Mouse (Mus musculus): Measurements from ENCODE around the gene Btf3. TPM values are rescaled to one million over a fixed set of nuclear protein-coding genes. Genes with fewer than 3 reads are reported as not detected.
A peak's percentile ranks its signal among the peaks of the same experiment; 100 is the strongest.

Gene Btf3
- polyA plus RNA-seq, 1 experiment from 2014 or later: 461 TPM

- no peak overlapping the region for H3K27ac ChIP-seq (ENCODE audit: low read length)
- H3K36me3 ChIP-seq (ENCODE audit: control insufficient read depth, insufficient read depth, low read length): peaks cover 34% of the 10 kb centered on the region
- no peaks in the 10 kb centered on the region for H3K27me3 ChIP-seq (ENCODE audit: control insufficient read depth, insufficient read depth, low read depth, low read length)
- no peak overlapping the region for H3K4me2 ChIP-seq (ENCODE audit: low read length)
- H3K9me3 ChIP-seq (replicated peaks; ENCODE audit: control insufficient read depth, low read length, poor library complexity, severe bottlenecking): no peaks in the 10 kb centered on the region
- ATAC-seq: no peak
- WGBS: 89% methylated on average over 4 of the region's 4 CpGs
- no peaks in the 10 kb centered on the region for H3K4me1 ChIP-seq (ENCODE audit: control insufficient read depth, insufficient read depth, low read length)
- H3K9ac ChIP-seq (ENCODE audit: low read depth, low read length): no peak overlapping the region
- no peak overlapping the region for H3K4me3 ChIP-seq (ENCODE audit: low read depth, low read length)
These were observed 41.2 kb downstream of the Btf3 start for GRCm38 (mm10) chr13:98275646-98276045.

DNA sequence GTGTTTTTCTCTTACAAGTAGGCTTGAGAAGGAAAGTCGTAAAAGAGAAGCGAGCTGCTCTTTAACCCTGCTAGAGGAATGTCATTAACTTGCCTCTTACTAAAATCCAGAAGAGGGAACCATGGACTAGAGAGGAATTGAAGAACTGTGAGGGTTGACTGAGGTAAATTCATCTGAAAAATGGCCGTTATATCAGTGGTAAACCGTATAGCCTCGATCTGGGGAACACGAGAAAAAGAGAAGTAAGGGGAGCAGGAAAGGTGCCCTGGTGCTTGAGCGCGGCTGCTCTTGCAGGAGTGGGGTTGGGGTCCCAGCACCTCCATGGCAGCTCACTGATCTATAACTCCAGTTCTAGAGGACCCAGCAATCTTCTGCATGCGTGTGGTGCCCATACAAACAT, 42.8 kb downstream of the Btf3 start:
- H3K4me3 ChIP-seq (ENCODE audit: low read depth, low read length): no peak overlapping the region
- H3K36me3 ChIP-seq (ENCODE audit: control insufficient read depth, insufficient read depth, low read length): peaks cover 37% of the 10 kb centered on the region
- no peak overlapping the region for H3K27ac ChIP-seq (ENCODE audit: low read length)
- ATAC-seq: no peak
- H3K27me3 ChIP-seq (ENCODE audit: control insufficient read depth, insufficient read depth, low read depth, low read length): no peaks in the 10 kb centered on the region
- 93% methylated on average over 9 of the region's 9 CpGs for WGBS
- no peaks in the 10 kb centered on the region for H3K4me1 ChIP-seq (ENCODE audit: control insufficient read depth, insufficient read depth, low read length)
- no peak overlapping the region for H3K9ac ChIP-seq (ENCODE audit: low read depth, low read length)
- no peaks in the 10 kb centered on the region for H3K9me3 ChIP-seq (replicated peaks; ENCODE audit: control insufficient read depth, low read length, poor library complexity, severe bottlenecking)
- no peak overlapping the region for H3K4me2 ChIP-seq (ENCODE audit: low read length)

DNA sequence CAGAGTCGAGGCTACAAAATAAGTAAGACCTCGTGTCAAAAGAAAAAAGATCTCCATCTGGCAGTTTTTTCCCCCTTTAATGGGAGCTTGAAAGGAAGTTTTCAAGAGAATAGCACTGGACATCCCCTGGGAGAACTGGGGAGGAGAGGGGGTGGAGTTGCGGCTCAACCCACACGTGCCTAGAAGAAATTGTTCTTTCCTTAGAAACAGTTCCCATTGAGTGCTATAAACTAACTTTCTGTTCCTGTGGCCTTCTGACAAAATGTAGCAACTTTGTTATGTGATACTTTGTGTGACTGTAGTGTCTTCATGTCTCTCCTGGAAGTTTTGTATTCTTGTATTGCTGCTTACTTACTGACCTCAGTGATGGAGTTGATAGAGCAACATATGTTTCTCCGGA, 52.7 kb downstream of the Btf3 start:
- 22% methylated on average over 5 of the region's 5 CpGs for WGBS
- ATAC-seq: no peak
- peaks cover 12% of the 10 kb centered on the region for H3K36me3 ChIP-seq (ENCODE audit: control insufficient read depth, insufficient read depth, low read length)
- H3K27ac ChIP-seq (ENCODE audit: low read length): no peak overlapping the region
- H3K4me2 ChIP-seq (ENCODE audit: low read length): peak overlapping the region; percentile 63
- no peaks in the 10 kb centered on the region for H3K27me3 ChIP-seq (ENCODE audit: control insufficient read depth, insufficient read depth, low read depth, low read length)
- peak overlapping the region; percentile 79 for H3K4me3 ChIP-seq (ENCODE audit: low read depth, low read length)
- H3K4me1 ChIP-seq (ENCODE audit: control insufficient read depth, insufficient read depth, low read length): peaks cover 18% of the 10 kb centered on the region
- no peaks in the 10 kb centered on the region for H3K9me3 ChIP-seq (replicated peaks; ENCODE audit: control insufficient read depth, low read length, poor library complexity, severe bottlenecking)
- peak overlapping the region; percentile 90 for H3K9ac ChIP-seq (ENCODE audit: low read depth, low read length)

GRCm38 (mm10) chr13:98263458-98263987, 53.3 kb downstream of the Btf3 start:
- no peaks in the 10 kb centered on the region for H3K27me3 ChIP-seq (ENCODE audit: control insufficient read depth, insufficient read depth, low read depth, low read length)

GRCm38 (mm10) chr13:98262636-98263457, 54.0 kb downstream of the Btf3 start, which contains the start of the genes Utp15 and Ankra2:
Gene Utp15 (minus strand): TSS chr13:98263041.
Gene Ankra2 (plus strand): TSS chr13:98263074.
- Histone ChIP-seq H3K9ac (ENCODE audit: low read depth, low read length) (peak within 1 kb of the TSS; percentile 90), H3K27me3 (ENCODE audit: control insufficient read depth, insufficient read depth, low read depth, low read length) (no peaks in the 10 kb centered on the region), H3K4me2 (ENCODE audit: low read length) (peak within 1 kb of the TSS; percentile 71), H3K27ac (ENCODE audit: low read length) (peak within 1 kb of the TSS; percentile 94), H3K4me3 (ENCODE audit: low read depth, low read length) (peak within 1 kb of the TSS; percentile 79), H3K36me3 (ENCODE audit: control insufficient read depth, insufficient read depth, low read length) (peaks cover 9% of the 10 kb centered on the region), H3K4me1 (ENCODE audit: control insufficient read depth, insufficient read depth, low read length) (peaks cover 18% of the 10 kb centered on the region), H3K9me3 (replicated peaks; ENCODE audit: control insufficient read depth, low read length, poor library complexity, severe bottlenecking) (no peaks in the 10 kb centered on the region)
- under 1% methylated on average over 71 of the region's 71 CpGs for WGBS
- peak; percentile 99 for ATAC-seq

More at GRCm38 (mm10) chr13:98263458-98263987, 53.3 kb downstream of the Btf3 start:
- Histone ChIP-seq H3K4me1 (ENCODE audit: control insufficient read depth, insufficient read depth, low read length) (peaks cover 18% of the 10 kb centered on the region), H3K4me3 (ENCODE audit: low read depth, low read length) (peak overlapping the region; percentile 79), H3K4me2 (ENCODE audit: low read length) (peak overlapping the region; percentile 63), H3K27ac (ENCODE audit: low read length) (peak overlapping the region; percentile 94), H3K9me3 (replicated peaks; ENCODE audit: control insufficient read depth, low read length, poor library complexity, severe bottlenecking) (no peaks in the 10 kb centered on the region), H3K9ac (ENCODE audit: low read depth, low read length) (peak overlapping the region; percentile 90), H3K36me3 (ENCODE audit: control insufficient read depth, insufficient read depth, low read length) (peaks cover 11% of the 10 kb centered on the region)
- WGBS: under 1% methylated on average over 16 of the region's 16 CpGs
- ATAC-seq: peak; percentile 61

Other genes starting within 250 kb of the Btf3 start
- 33.3 and 35.1 TPM in 2 replicates for gene Arhgef28, start 110.6 kb downstream of the Btf3 start, polyA plus RNA-seq (2015; fragmentation: Nextera tagmentation; extraction: Ambion mirVana)
- gene Utp15, start 54.0 kb downstream of the Btf3 start, polyA plus RNA-seq (2015; fragmentation: Nextera tagmentation; extraction: Ambion mirVana): 33.2 and 34.7 TPM in 2 replicates
- 76.0 and 88.0 TPM in 2 replicates for gene Ankra2, start 53.9 kb downstream of the Btf3 start, polyA plus RNA-seq (2015; fragmentation: Nextera tagmentation; extraction: Ambion mirVana)
- gene Gm21976, start 37.1 kb downstream of the Btf3 start, polyA plus RNA-seq (2015; fragmentation: Nextera tagmentation; extraction: Ambion mirVana): not detected in 2 replicates
- gene Foxd1, start 37.2 kb upstream of the Btf3 start, polyA plus RNA-seq (2015; fragmentation: Nextera tagmentation; extraction: Ambion mirVana): 0.49 and 0.52 TPM in 2 replicates
- 1.0 and 1.2 TPM in 2 replicates for gene Gm10320, start 175.0 kb upstream of the Btf3 start, polyA plus RNA-seq (2015; fragmentation: Nextera tagmentation; extraction: Ambion mirVana)